Comparison of ENCODE assay signal across 16 mouse cellular contexts in genomic region chr3:133052068-133052467, GRCm38 (mm10).
"Had no signal": no experiment of that assay in that cellular context is flagged by ENCODE, and none has a peak within 500 bp of the region (broad histone marks: within the 10 kb centered on the region; RNA-seq: fewer than 3 reads in every experiment).

No protein-coding gene starts in this region.

- H3K4me1 ChIP-seq: limb, embryonic 10.5 days; liver, embryonic 15.5 days; megakaryocyte, embryonic 14.5 days; neural tube, embryonic 12.5 days had no signal

- H3K27ac ChIP-seq: layer of hippocampus, adult 2 months; left cerebral cortex, adult 2 months; limb, embryonic 10.5 days; liver, embryonic 15.5 days; macrophage; neural tube, embryonic 12.5 days had no signal

- H3K9ac ChIP-seq: liver, embryonic 15.5 days; neural tube, embryonic 12.5 days had no signal

- DNase-seq: kidney, adult 11 months; kidney, postnatal 10 days; kidney, postnatal 4 days; lung, postnatal 10 days; midbrain, embryonic 14.5 days; right cerebral cortex, adult 18-20 months; right cerebral cortex, postnatal 25 days; thymus, postnatal 4 days had no signal

- H3K4me2 ChIP-seq: liver, embryonic 11.5 days; liver, embryonic 15.5 days; neural tube, embryonic 12.5 days had no signal

- H3K9me3 ChIP-seq: limb, embryonic 10.5 days; liver, embryonic 15.5 days; megakaryocyte, embryonic 14.5 days; neural tube, embryonic 12.5 days had no signal

- H3K36me3 ChIP-seq: neural tube, embryonic 12.5 days had no signal

- H3K4me3 ChIP-seq: layer of hippocampus, adult 2 months; left cerebral cortex, adult 2 months; limb, embryonic 10.5 days; liver, embryonic 15.5 days; megakaryocyte, embryonic 14.5 days; neural tube, embryonic 12.5 days had no signal

- H3K27me3 ChIP-seq: liver, embryonic 15.5 days; megakaryocyte, embryonic 14.5 days; neural tube, embryonic 12.5 days had no signal
